Mouse (Mus musculus) hindbrain, embryonic 12.5 days (tissue): Measurements from ENCODE around the gene Rgl1. TPM values are rescaled to one million over a fixed set of nuclear protein-coding genes. Genes with fewer than 3 reads are reported as not detected.
A peak's percentile ranks its signal among the peaks of the same experiment; 100 is the strongest.

ENCODE experiments used
- ATAC-seq: fragments of 200-750 bp; cut with Nextera tagmentation; 2 replicates; pipeline ENCODE4 v1.8.0; 2017; ENCODE audit warnings: moderate TSS enrichment; ENCODE audit not compliant: low FRiP score
- H3K27ac ChIP-seq: fragments of 300-500 bp; sonication (generic); 2 replicates; pipeline ENCODE4 v1.5.1; 2016; ENCODE audit warnings: mild to moderate bottlenecking
- H3K27me3 ChIP-seq: fragments of 300-500 bp; sonication (generic); 2 replicates; pipeline ENCODE4 v1.6.1; 2016; ENCODE audit warnings: mild to moderate bottlenecking
- H3K36me3 ChIP-seq: fragments of 300-500 bp; sonication (generic); 2 replicates; pipeline ENCODE4 v1.6.1; 2016; ENCODE audit warnings: mild to moderate bottlenecking
- H3K4me1 ChIP-seq: fragments of 300-500 bp; sonication (generic); 2 replicates; pipeline ENCODE4 v1.6.1; 2016
- H3K4me2 ChIP-seq: fragments of 300-500 bp; sonication (generic); replicated peaks from 2 replicates; pipeline ENCODE4 v1.6.1; 2016; ENCODE audit warnings: mild to moderate bottlenecking
- H3K4me3 ChIP-seq: fragments of 300-500 bp; sonication (generic); 2 replicates; pipeline ENCODE4 v1.5.1; 2016; ENCODE audit warnings: mild to moderate bottlenecking
- H3K9ac ChIP-seq: fragments of 300-500 bp; sonication (generic); 2 replicates; pipeline ENCODE4 v1.6.1; 2016; ENCODE audit warnings: mild to moderate bottlenecking, moderate library complexity
- H3K9me3 ChIP-seq: fragments of 300-500 bp; sonication (generic); replicated peaks from 2 replicates; pipeline ENCODE4 v1.6.1; 2016; ENCODE audit warnings: mild to moderate bottlenecking
- WGBS: fragments of 180-500 bp; shearing (Covaris S2); methylation state at CpG from one replicate; pipeline ENCODE4 v1.1.7; 2016; 5-methylcytosine and 5-hydroxymethylcytosine counted together
- polyA plus RNA-seq: library from polyadenylated mRNA; unstranded; fragments of >200 nt; fragmentation: Nextera tagmentation; extraction: Ambion mirVana; gene quantifications from 2 replicates; pipeline ENCODE4 v1.2.1, GENCODE M21; 2016

Gene Rgl1
- polyA plus RNA-seq, 1 experiment from 2014 or later, result 23.9 TPM

GRCm38 (mm10) chr1:152697341-152697740, 68.8 kb downstream of the Rgl1 start:
- ATAC-seq, result no peak
- H3K4me2 ChIP-seq, result no peak overlapping the region
- WGBS, result 72% methylated on average over 3 of the region's 3 CpGs
- no peaks in the 10 kb centered on the region for H3K36me3 ChIP-seq
- no peak overlapping the region for H3K4me3 ChIP-seq
- H3K4me1 ChIP-seq, result 0 out of 2 replicates have a peak, but pooled peaks cover 2% of the 10 kb centered on the region
- no peaks in the 10 kb centered on the region for H3K9me3 ChIP-seq
- H3K27ac ChIP-seq, result no peak overlapping the region
- H3K9ac ChIP-seq, result no peak overlapping the region
- H3K27me3 ChIP-seq, result no peaks in the 10 kb centered on the region

GRCm38 (mm10) chr1:152695491-152695890, 70.7 kb downstream of the Rgl1 start:
- Histone ChIP-seq H3K4me2 (no peak overlapping the region), H3K4me1 (0 out of 2 replicates have a peak, but pooled peaks cover 2% of the 10 kb centered on the region), H3K27ac (no peak overlapping the region), H3K9me3 (no peaks in the 10 kb centered on the region), H3K4me3 (no peak overlapping the region), H3K27me3 (no peaks in the 10 kb centered on the region), H3K36me3 (no peaks in the 10 kb centered on the region), H3K9ac (no peak overlapping the region)
- 45% methylated on average over 9 of the region's 9 CpGs for WGBS
- ATAC-seq, result no peak

- ATAC-seq, result no peak
- WGBS, result 91% methylated on average over 4 of the region's 4 CpGs
- H3K36me3 ChIP-seq, result no peaks in the 10 kb centered on the region
Observed at GRCm38 (mm10) chr1:152689968-152690367, 76.2 kb downstream of the Rgl1 start.

GRCm38 (mm10) chr1:152687733-152688181, 78.4 kb downstream of the Rgl1 start:
- WGBS, result 29% methylated on average over 8 of the region's 8 CpGs
- Histone ChIP-seq H3K4me1 (peaks cover 15% of the 10 kb centered on the region), H3K4me2 (peak overlapping the region; percentile 21; the same call in 1 of the 2 replicates), H3K27ac (peak overlapping the region; percentile 35; the same call in 1 of the 2 replicates), H3K9me3 (no peaks in the 10 kb centered on the region), H3K27me3 (no peaks in the 10 kb centered on the region), H3K9ac (no peak overlapping the region), H3K4me3 (no peak overlapping the region), H3K36me3 (no peaks in the 10 kb centered on the region)
- ATAC-seq, result 0 out of 2 replicates have a peak, but pooled peaks have one; percentile 52

More at GRCm38 (mm10) chr1:152689968-152690367, 76.2 kb downstream of the Rgl1 start:
- no peak overlapping the region for H3K4me3 ChIP-seq
- H3K9me3 ChIP-seq, result no peaks in the 10 kb centered on the region
- H3K9ac ChIP-seq, result no peak overlapping the region
- H3K4me2 ChIP-seq, result no peak overlapping the region
- H3K27ac ChIP-seq, result no peak overlapping the region
- peaks cover 15% of the 10 kb centered on the region for H3K4me1 ChIP-seq
- no peaks in the 10 kb centered on the region for H3K27me3 ChIP-seq

GRCm38 (mm10) chr1:152687099-152687730, 78.9 kb downstream of the Rgl1 start:
- ATAC-seq, result 0 out of 2 replicates have a peak, but pooled peaks have one; percentile 58
- Histone ChIP-seq H3K4me1 (peaks cover 15% of the 10 kb centered on the region), H3K36me3 (no peaks in the 10 kb centered on the region), H3K4me2 (peak overlapping the region; percentile 21; the same call in 1 of the 2 replicates), H3K9ac (no peak overlapping the region), H3K4me3 (no peak overlapping the region), H3K27me3 (no peaks in the 10 kb centered on the region), H3K27ac (peak overlapping the region; percentile 35), H3K9me3 (no peaks in the 10 kb centered on the region)
- 13% methylated on average over 6 of the region's 6 CpGs for WGBS

GRCm38 (mm10) chr1:152685531-152685930, 80.6 kb downstream of the Rgl1 start:
- 72% methylated on average over 3 of the region's 3 CpGs for WGBS
- H3K9ac ChIP-seq, result no peak overlapping the region
- peaks cover 19% of the 10 kb centered on the region for H3K4me1 ChIP-seq
- H3K9me3 ChIP-seq, result no peaks in the 10 kb centered on the region
- ATAC-seq, result no peak
- no peaks in the 10 kb centered on the region for H3K27me3 ChIP-seq
- H3K27ac ChIP-seq, result no peak overlapping the region
- no peaks in the 10 kb centered on the region for H3K36me3 ChIP-seq
- no peak overlapping the region for H3K4me3 ChIP-seq
- no peak overlapping the region for H3K4me2 ChIP-seq

- Histone ChIP-seq H3K36me3 (no peaks in the 10 kb centered on the region), H3K4me2 (no peak overlapping the region), H3K9ac (no peak overlapping the region), H3K4me1 (peaks cover 13% of the 10 kb centered on the region), H3K27me3 (no peaks in the 10 kb centered on the region), H3K4me3 (no peak overlapping the region), H3K27ac (no peak overlapping the region), H3K9me3 (no peaks in the 10 kb centered on the region)
- no peak for ATAC-seq
- 71% methylated on average over 11 of the region's 11 CpGs for WGBS
Observed at GRCm38 (mm10) chr1:152682368-152683194, 83.6 kb downstream of the Rgl1 start.

- Histone ChIP-seq H3K4me3 (no peak overlapping the region), H3K36me3 (no peaks in the 10 kb centered on the region), H3K4me1 (0 out of 2 replicates have a peak, but pooled peaks cover 5% of the 10 kb centered on the region), H3K9me3 (no peaks in the 10 kb centered on the region), H3K9ac (no peak overlapping the region), H3K4me2 (no peak overlapping the region), H3K27ac (no peak overlapping the region), H3K27me3 (no peaks in the 10 kb centered on the region)
- no peak for ATAC-seq
- WGBS, result 64% methylated on average over 6 of the region's 6 CpGs
Observed at GRCm38 (mm10) chr1:152681676-152682367, 84.3 kb downstream of the Rgl1 start.

- H3K9ac ChIP-seq, result no peak overlapping the region
- no peaks in the 10 kb centered on the region for H3K36me3 ChIP-seq
- H3K9me3 ChIP-seq, result no peaks in the 10 kb centered on the region
- no peaks in the 10 kb centered on the region for H3K27me3 ChIP-seq
- no peak overlapping the region for H3K4me3 ChIP-seq
- WGBS, result 60% methylated on average over 8 of the region's 8 CpGs
- no peak overlapping the region for H3K4me2 ChIP-seq
- no peak overlapping the region for H3K27ac ChIP-seq
- ATAC-seq, result no peak
- H3K4me1 ChIP-seq, result 0 out of 2 replicates have a peak, but pooled peaks cover 5% of the 10 kb centered on the region
Observed at GRCm38 (mm10) chr1:152681116-152681515, 85.0 kb downstream of the Rgl1 start.

- 46% methylated on average over 5 of the region's 5 CpGs for WGBS
- Histone ChIP-seq H3K4me3 (no peak overlapping the region), H3K9me3 (no peaks in the 10 kb centered on the region)
Observed at GRCm38 (mm10) chr1:152678451-152678850, 87.7 kb downstream of the Rgl1 start.

GRCm38 (mm10) chr1:152677482-152678211, 88.5 kb downstream of the Rgl1 start:
- Histone ChIP-seq H3K4me2 (no peak overlapping the region), H3K27ac (no peak overlapping the region), H3K4me3 (no peak overlapping the region), H3K4me1 (0 out of 2 replicates have a peak, but pooled peaks cover 5% of the 10 kb centered on the region), H3K9me3 (no peaks in the 10 kb centered on the region), H3K9ac (no peak overlapping the region), H3K27me3 (no peaks in the 10 kb centered on the region), H3K36me3 (no peaks in the 10 kb centered on the region)
- 82% methylated on average over 12 of the region's 12 CpGs for WGBS
- ATAC-seq, result no peak

More at GRCm38 (mm10) chr1:152678451-152678850, 87.7 kb downstream of the Rgl1 start:
- H3K4me2 ChIP-seq, result no peak overlapping the region
- no peaks in the 10 kb centered on the region for H3K27me3 ChIP-seq
- 0 out of 2 replicates have a peak, but pooled peaks cover 5% of the 10 kb centered on the region for H3K4me1 ChIP-seq
- H3K27ac ChIP-seq, result no peak overlapping the region
- H3K9ac ChIP-seq, result no peak overlapping the region
- no peaks in the 10 kb centered on the region for H3K36me3 ChIP-seq
- no peak for ATAC-seq
